Mouse (Mus musculus): ENCODE data around the gene Slc2a1. TPM values are rescaled to one million over a fixed set of nuclear protein-coding genes. Genes with fewer than 3 reads are reported as not detected.

The Slc2a1 gene
- polyA plus RNA-seq, 1 experiment from 2014 or later: 166 TPM

- Histone ChIP-seq H3K4me2 (ENCODE audit: low read length) (no peak overlapping the region), H3K27ac (replicated peaks in 1 of 2; ENCODE audit: control insufficient read depth in 1 of 2, insufficient read depth in 1 of 2, low read depth in 2 of 2, low read length in 2 of 2) (no peak overlapping the region), H3K4me3 (ENCODE audit: control insufficient read depth in 1 of 2, insufficient read depth in 1 of 2, low read depth in 1 of 2, low read length in 2 of 2) (no peak overlapping the region), H3K4me1 (ENCODE audit: control insufficient read depth in 2 of 2, insufficient read depth in 2 of 2, low read length in 2 of 2) (peaks cover 14 to 25% of the 10 kb centered on the region in 2 experiments), H3K9me3 (ENCODE audit: control insufficient read depth, low read length) (no peaks in the 10 kb centered on the region), H3K9ac (ENCODE audit: low read length) (no peak overlapping the region), H3K36me3 (ENCODE audit: control insufficient read depth, insufficient read depth, low read length) (no peaks in the 10 kb centered on the region), H3K27me3 (ENCODE audit: control insufficient read depth, insufficient read depth, low read length) (no peaks in the 10 kb centered on the region)
- WGBS: 86% methylated on average over 6 of the region's 6 CpGs
- no peak for ATAC-seq (ENCODE audit: insufficient number of reproducible peaks, insufficient read depth, low FRiP score, low read depth)
Measured at GRCm38 (mm10) chr4:119079928-119080327, 28.6 kb upstream of the Slc2a1 start.

- Histone ChIP-seq H3K27ac (replicated peaks in 1 of 2; ENCODE audit: control insufficient read depth in 1 of 2, insufficient read depth in 1 of 2, low read depth in 2 of 2, low read length in 2 of 2) (peak overlapping the region in 1 of 2 experiments; percentile 33; a peak in 2 of 4 replicates), H3K9me3 (ENCODE audit: control insufficient read depth, low read length) (no peaks in the 10 kb centered on the region), H3K9ac (ENCODE audit: low read length) (no peak overlapping the region), H3K4me3 (ENCODE audit: control insufficient read depth in 1 of 2, insufficient read depth in 1 of 2, low read depth in 1 of 2, low read length in 2 of 2) (no peak overlapping the region), H3K4me2 (ENCODE audit: low read length) (no peak overlapping the region), H3K4me1 (ENCODE audit: control insufficient read depth in 2 of 2, insufficient read depth in 2 of 2, low read length in 2 of 2) (peaks cover 2 to 9% of the 10 kb centered on the region in 2 experiments; a peak in 3 of 4 replicates), H3K36me3 (ENCODE audit: control insufficient read depth, insufficient read depth, low read length) (no peaks in the 10 kb centered on the region), H3K27me3 (ENCODE audit: control insufficient read depth, insufficient read depth, low read length) (no peaks in the 10 kb centered on the region)
- ATAC-seq (ENCODE audit: insufficient number of reproducible peaks, insufficient read depth, low FRiP score, low read depth): no peak
- 21% methylated on average over 3 of the region's 3 CpGs for WGBS
Measured at GRCm38 (mm10) chr4:119082740-119083231, 25.7 kb upstream of the Slc2a1 start.

DNA sequence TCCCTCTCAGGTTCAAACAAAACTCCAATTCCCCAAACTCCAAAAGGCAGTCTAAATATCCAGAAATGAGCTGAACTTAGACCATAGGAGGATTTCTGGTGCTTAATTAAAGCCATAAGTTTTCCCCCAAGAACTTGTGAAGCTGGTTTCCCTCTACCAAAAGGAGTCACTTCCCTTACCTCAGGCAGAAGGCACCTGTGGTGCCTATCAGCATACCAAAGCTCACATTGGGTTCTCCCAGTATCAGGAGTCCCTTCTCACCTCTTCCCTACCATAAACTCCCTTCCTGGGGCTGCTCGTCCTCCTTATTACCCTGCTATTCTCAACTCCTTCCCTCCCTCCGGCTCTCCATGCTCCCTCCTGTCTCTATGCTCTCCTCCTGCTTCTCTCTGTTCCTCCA, 20.1 kb upstream of the Slc2a1 start:
- no peak overlapping the region for H3K9ac ChIP-seq (ENCODE audit: low read length)
- H3K27me3 ChIP-seq (ENCODE audit: control insufficient read depth, insufficient read depth, low read length): no peaks in the 10 kb centered on the region
- no peaks in the 10 kb centered on the region for H3K9me3 ChIP-seq (ENCODE audit: control insufficient read depth, low read length)
- H3K36me3 ChIP-seq (ENCODE audit: control insufficient read depth, insufficient read depth, low read length): no peaks in the 10 kb centered on the region
- ATAC-seq (ENCODE audit: insufficient number of reproducible peaks, insufficient read depth, low FRiP score, low read depth): no peak
- no peak overlapping the region for H3K27ac ChIP-seq (replicated peaks in 1 of 2; ENCODE audit: control insufficient read depth in 1 of 2, insufficient read depth in 1 of 2, low read depth in 2 of 2, low read length in 2 of 2)
- no peaks in the 10 kb centered on the region for H3K4me1 ChIP-seq (ENCODE audit: control insufficient read depth in 2 of 2, insufficient read depth in 2 of 2, low read length in 2 of 2)
- H3K4me3 ChIP-seq (ENCODE audit: control insufficient read depth in 1 of 2, insufficient read depth in 1 of 2, low read depth in 1 of 2, low read length in 2 of 2): no peak overlapping the region
- WGBS: 68% methylated on average over 2 of the region's 2 CpGs
- no peak overlapping the region for H3K4me2 ChIP-seq (ENCODE audit: low read length)

- no peak overlapping the region for H3K27ac ChIP-seq (replicated peaks in 1 of 2; ENCODE audit: control insufficient read depth in 1 of 2, insufficient read depth in 1 of 2, low read depth in 2 of 2, low read length in 2 of 2)
- H3K4me2 ChIP-seq (ENCODE audit: low read length): no peak overlapping the region
- H3K4me3 ChIP-seq (ENCODE audit: control insufficient read depth in 1 of 2, insufficient read depth in 1 of 2, low read depth in 1 of 2, low read length in 2 of 2): no peak overlapping the region
- no peaks in the 10 kb centered on the region for H3K27me3 ChIP-seq (ENCODE audit: control insufficient read depth, insufficient read depth, low read length)
- H3K9me3 ChIP-seq (ENCODE audit: control insufficient read depth, low read length): no peaks in the 10 kb centered on the region
- no peak overlapping the region for H3K9ac ChIP-seq (ENCODE audit: low read length)
- H3K4me1 ChIP-seq (ENCODE audit: control insufficient read depth in 2 of 2, insufficient read depth in 2 of 2, low read length in 2 of 2): peaks cover 7 to 15% of the 10 kb centered on the region in 2 experiments
- ATAC-seq (ENCODE audit: insufficient number of reproducible peaks, insufficient read depth, low FRiP score, low read depth): no peak
- H3K36me3 ChIP-seq (ENCODE audit: control insufficient read depth, insufficient read depth, low read length): no peaks in the 10 kb centered on the region
- 79% methylated on average over 7 of the region's 7 CpGs for WGBS
Measured at GRCm38 (mm10) chr4:119093890-119094289, 14.6 kb upstream of the Slc2a1 start.

DNA sequence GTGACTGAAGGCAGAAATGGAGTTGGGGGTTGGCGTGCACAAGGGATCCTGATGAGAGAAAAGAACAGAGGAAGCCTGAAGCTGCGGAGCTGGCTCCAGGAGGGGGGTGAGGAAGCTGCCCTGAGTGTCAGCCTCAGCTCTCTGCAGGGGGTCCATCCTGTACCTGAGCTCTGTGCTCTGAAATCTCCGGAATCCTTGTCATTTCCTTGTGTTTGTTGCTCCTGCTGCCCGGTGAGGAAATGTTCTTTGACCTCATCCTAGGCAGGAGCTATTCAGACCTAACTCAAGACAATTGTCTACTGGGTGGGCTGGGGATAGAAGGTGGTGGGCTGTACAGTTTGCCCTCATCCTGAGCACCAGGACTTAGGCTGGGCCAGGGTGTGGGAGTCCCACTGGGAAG, 13.5 kb upstream of the Slc2a1 start:
- WGBS: 46% methylated on average over 4 of the region's 4 CpGs
- no peak overlapping the region for H3K4me2 ChIP-seq (ENCODE audit: low read length)
- no peak for ATAC-seq (ENCODE audit: insufficient number of reproducible peaks, insufficient read depth, low FRiP score, low read depth)
- no peak overlapping the region for H3K4me3 ChIP-seq (ENCODE audit: control insufficient read depth in 1 of 2, insufficient read depth in 1 of 2, low read depth in 1 of 2, low read length in 2 of 2)
- H3K4me1 ChIP-seq (ENCODE audit: control insufficient read depth in 2 of 2, insufficient read depth in 2 of 2, low read length in 2 of 2): peaks cover 7 to 15% of the 10 kb centered on the region in 2 experiments
- no peak overlapping the region for H3K27ac ChIP-seq (replicated peaks in 1 of 2; ENCODE audit: control insufficient read depth in 1 of 2, insufficient read depth in 1 of 2, low read depth in 2 of 2, low read length in 2 of 2)
- no peaks in the 10 kb centered on the region for H3K36me3 ChIP-seq (ENCODE audit: control insufficient read depth, insufficient read depth, low read length)
- H3K27me3 ChIP-seq (ENCODE audit: control insufficient read depth, insufficient read depth, low read length): no peaks in the 10 kb centered on the region
- no peak overlapping the region for H3K9ac ChIP-seq (ENCODE audit: low read length)
- no peaks in the 10 kb centered on the region for H3K9me3 ChIP-seq (ENCODE audit: control insufficient read depth, low read length)

- Histone ChIP-seq H3K36me3 (ENCODE audit: control insufficient read depth, insufficient read depth, low read length) (no peaks in the 10 kb centered on the region), H3K27me3 (ENCODE audit: control insufficient read depth, insufficient read depth, low read length) (no peaks in the 10 kb centered on the region), H3K4me2 (ENCODE audit: low read length) (no peak overlapping the region), H3K4me3 (ENCODE audit: control insufficient read depth in 1 of 2, insufficient read depth in 1 of 2, low read depth in 1 of 2, low read length in 2 of 2) (no peak overlapping the region), H3K9ac (ENCODE audit: low read length) (no peak overlapping the region), H3K27ac (replicated peaks in 1 of 2; ENCODE audit: control insufficient read depth in 1 of 2, insufficient read depth in 1 of 2, low read depth in 2 of 2, low read length in 2 of 2) (no peak overlapping the region), H3K4me1 (ENCODE audit: control insufficient read depth in 2 of 2, insufficient read depth in 2 of 2, low read length in 2 of 2) (peaks cover 7 to 15% of the 10 kb centered on the region in 2 experiments), H3K9me3 (ENCODE audit: control insufficient read depth, low read length) (no peaks in the 10 kb centered on the region)
- ATAC-seq (ENCODE audit: insufficient number of reproducible peaks, insufficient read depth, low FRiP score, low read depth): no peak
- WGBS: 36% methylated on average over 3 of the region's 3 CpGs
Measured at GRCm38 (mm10) chr4:119096401-119096800, 12.1 kb upstream of the Slc2a1 start.

- Histone ChIP-seq H3K4me3 (ENCODE audit: control insufficient read depth in 1 of 2, insufficient read depth in 1 of 2, low read depth in 1 of 2, low read length in 2 of 2) (no peak overlapping the region), H3K36me3 (ENCODE audit: control insufficient read depth, insufficient read depth, low read length) (no peaks in the 10 kb centered on the region), H3K4me2 (ENCODE audit: low read length) (no peak overlapping the region), H3K27ac (replicated peaks in 1 of 2; ENCODE audit: control insufficient read depth in 1 of 2, insufficient read depth in 1 of 2, low read depth in 2 of 2, low read length in 2 of 2) (no peak overlapping the region), H3K27me3 (ENCODE audit: control insufficient read depth, insufficient read depth, low read length) (no peaks in the 10 kb centered on the region), H3K4me1 (ENCODE audit: control insufficient read depth in 2 of 2, insufficient read depth in 2 of 2, low read length in 2 of 2) (peaks cover 8 to 19% of the 10 kb centered on the region in 2 experiments), H3K9ac (ENCODE audit: low read length) (no peak overlapping the region), H3K9me3 (ENCODE audit: control insufficient read depth, low read length) (no peaks in the 10 kb centered on the region)
- 80% methylated on average over 4 of the region's 4 CpGs for WGBS
- no peak for ATAC-seq (ENCODE audit: insufficient number of reproducible peaks, insufficient read depth, low FRiP score, low read depth)
Measured at GRCm38 (mm10) chr4:119097421-119097820, 11.1 kb upstream of the Slc2a1 start.
